Mouse (Mus musculus): ENCODE measurements around the gene Cd72.

GRCm38 (mm10) chr4:43473636-43474035 is 19.2 kb upstream of the Cd72 start:
- TF ChIP-seq CTCF (IDR thresholded peaks at IDR 0.05; ENCODE audit: extremely low read depth, insufficient read length, insufficient replicate concordance, low read depth, low read length): no peak
- TF ChIP-seq POLR2A (IDR thresholded peaks at IDR 0.05; ENCODE audit: low read depth, low read length): no peak
